Mouse (Mus musculus): ENCODE results near the gene A630095N17Rik. TPM values are rescaled to one million over a fixed set of nuclear protein-coding genes. Genes with fewer than 3 reads are reported as not detected.
A peak's percentile ranks its signal among the peaks of the same experiment; 100 is the strongest.

The A630095N17Rik gene
- total and polyA plus RNA-seq, 2 experiments from 2014 or later: 0.34 TPM; not detected in 1

DNA sequence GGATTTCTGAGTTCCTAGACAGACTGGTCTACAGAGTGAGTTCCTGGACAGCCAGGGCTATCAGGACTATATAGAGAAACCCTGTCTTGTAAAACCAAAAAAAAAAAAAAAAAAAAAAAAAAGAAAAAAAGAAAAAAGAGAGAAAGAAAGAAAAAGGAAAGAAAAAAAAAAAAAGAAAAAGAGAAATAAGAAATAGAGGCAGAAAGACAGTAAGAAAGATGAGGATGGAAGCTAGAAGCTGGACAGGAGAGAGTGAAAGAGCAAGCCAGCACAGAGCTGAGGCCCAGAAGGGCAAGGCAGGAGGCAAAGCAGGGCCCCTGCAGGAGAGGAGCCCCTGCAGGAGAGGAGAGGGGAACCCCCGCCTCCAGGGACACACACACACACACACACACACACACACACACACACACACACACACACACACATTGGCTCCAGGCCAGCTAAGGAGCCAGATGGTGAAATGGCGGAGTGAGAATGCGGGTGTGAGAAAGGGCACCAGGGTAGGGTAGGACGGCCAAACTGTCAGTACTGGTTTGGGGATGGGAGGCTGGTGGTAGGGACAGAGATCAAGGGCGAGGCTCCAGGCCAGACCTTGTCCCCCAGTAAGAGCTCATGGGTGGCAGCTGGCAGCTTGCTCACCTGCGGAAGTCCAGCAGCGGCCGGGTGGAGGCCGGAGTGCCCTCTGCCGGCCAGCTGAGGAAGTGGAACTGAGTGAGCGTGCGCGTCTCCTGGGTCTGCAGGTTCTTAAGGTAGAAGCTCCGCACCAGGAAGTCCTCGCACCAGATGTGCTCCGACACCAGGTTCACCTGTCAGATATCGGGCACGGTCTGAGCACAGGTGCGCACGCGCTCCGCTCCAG, 19.4 kb upstream of the A630095N17Rik start:
- DNase-seq (peak; percentile 70), ATAC-seq (peak; percentile 19; the same call in 1 of the 2 replicates)
- H3K36me3 ChIP-seq (ENCODE audit: insufficient read depth): no peaks in the 10 kb centered on the region
- H3K4me1 ChIP-seq (ENCODE audit: insufficient read depth): no peaks in the 10 kb centered on the region
- H3K27me3 ChIP-seq (ENCODE audit: insufficient read depth, low read length): no peaks in the 10 kb centered on the region
- H3K27ac ChIP-seq (ENCODE audit: low read depth, low read length): no peak overlapping the region
- H3K4me2 ChIP-seq (ENCODE audit: low read depth): peak overlapping the region; percentile 48
- H3K9ac ChIP-seq: peak overlapping the region; percentile 22
- no peaks in the 10 kb centered on the region for H3K9me3 ChIP-seq (ENCODE audit: low read length)
- WGBS: 4% methylated on average over 22 of the region's 22 CpGs
- peak; percentile 74 for TF ChIP-seq CTCF (IDR thresholded peaks at IDR 0.05; ENCODE audit: low read depth)
- H3K4me3 ChIP-seq (ENCODE audit: low read depth, low read length): 0 out of 2 replicates have a peak overlapping the region, but pooled peaks have one; percentile 5

DNA sequence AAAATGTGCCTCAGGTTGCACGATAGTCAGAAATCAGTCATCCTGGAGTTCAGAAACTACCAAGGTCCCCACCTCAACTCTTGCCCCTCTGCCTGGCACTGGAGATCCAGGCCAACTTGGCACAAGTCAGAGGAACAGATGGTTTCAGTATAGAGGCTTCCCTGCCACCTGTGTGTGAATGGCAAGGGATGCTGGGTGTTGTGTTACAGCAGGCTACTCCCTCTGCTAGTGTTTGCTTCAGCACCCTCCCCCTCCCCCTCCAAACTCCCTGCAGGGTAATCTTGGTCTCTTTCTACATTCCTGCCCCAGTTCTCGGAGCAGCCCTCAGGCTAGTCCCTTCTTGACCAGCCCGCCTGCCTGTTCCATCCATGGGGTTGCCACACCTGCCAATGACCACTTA, 18.6 kb upstream of the A630095N17Rik start:
- no peak for TF ChIP-seq CTCF (IDR thresholded peaks at IDR 0.05; ENCODE audit: low read depth)
- no peak overlapping the region for H3K27ac ChIP-seq (ENCODE audit: low read depth, low read length)
- no peak overlapping the region for H3K9ac ChIP-seq
- H3K9me3 ChIP-seq (ENCODE audit: low read length): no peaks in the 10 kb centered on the region
- WGBS: 48% methylated on average over 3 of the region's 3 CpGs
- DNase-seq (no peak), ATAC-seq (no peak)
- H3K4me3 ChIP-seq (ENCODE audit: low read depth, low read length): no peak overlapping the region
- no peak overlapping the region for H3K4me2 ChIP-seq (ENCODE audit: low read depth)
- no peaks in the 10 kb centered on the region for H3K36me3 ChIP-seq (ENCODE audit: insufficient read depth)
- no peaks in the 10 kb centered on the region for H3K27me3 ChIP-seq (ENCODE audit: insufficient read depth, low read length)
- H3K4me1 ChIP-seq (ENCODE audit: insufficient read depth): no peaks in the 10 kb centered on the region

DNA sequence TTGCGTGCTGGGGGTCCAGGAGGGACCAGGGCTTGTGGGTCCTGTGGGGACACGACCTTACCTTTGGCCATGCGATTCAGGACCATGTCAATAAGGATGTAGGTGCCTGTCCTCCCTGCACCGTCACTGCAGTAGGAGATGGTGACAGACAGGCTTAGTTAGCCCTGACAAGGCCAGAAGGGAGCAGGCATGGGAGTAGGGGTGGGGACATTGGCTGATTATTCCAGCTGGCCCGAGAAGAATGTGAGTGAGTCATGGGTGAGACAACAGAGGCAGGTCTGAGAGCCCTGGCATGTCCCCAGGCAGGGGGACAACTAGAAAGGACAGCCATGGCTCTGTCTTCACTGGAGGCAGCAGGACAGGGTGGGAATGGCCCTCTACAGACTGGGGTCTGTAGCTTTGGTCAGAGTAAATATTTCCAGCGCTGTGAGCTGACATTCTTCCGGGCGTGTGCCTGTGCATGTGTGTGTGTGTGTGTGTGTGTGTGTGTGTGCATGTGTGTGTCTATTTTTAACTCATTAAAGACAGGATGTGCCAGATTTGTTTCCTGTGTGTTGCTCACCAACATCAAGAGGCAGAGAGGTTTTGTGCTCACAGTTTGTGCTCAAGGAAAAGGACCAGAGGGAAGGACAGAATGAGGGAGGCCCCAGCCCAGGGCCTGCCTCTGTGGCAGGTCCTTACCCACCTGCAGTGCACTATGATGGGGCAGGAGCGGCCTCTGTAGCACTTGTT, 16.3 kb upstream of the A630095N17Rik start:
- Histone ChIP-seq H3K27ac (ENCODE audit: low read depth, low read length) (no peak overlapping the region), H3K9ac (no peak overlapping the region), H3K36me3 (ENCODE audit: insufficient read depth) (peaks cover 7% of the 10 kb centered on the region; the same call in 1 of the 2 replicates), H3K4me3 (ENCODE audit: low read depth, low read length) (no peak overlapping the region), H3K27me3 (ENCODE audit: insufficient read depth, low read length) (no peaks in the 10 kb centered on the region), H3K4me2 (ENCODE audit: low read depth) (no peak overlapping the region), H3K9me3 (ENCODE audit: low read length) (no peaks in the 10 kb centered on the region), H3K4me1 (ENCODE audit: insufficient read depth) (no peaks in the 10 kb centered on the region)
- TF ChIP-seq CTCF (IDR thresholded peaks at IDR 0.05; ENCODE audit: low read depth): no peak
- WGBS: 42% methylated on average over 9 of the region's 9 CpGs
- DNase-seq (no peak), ATAC-seq (no peak)

DNA sequence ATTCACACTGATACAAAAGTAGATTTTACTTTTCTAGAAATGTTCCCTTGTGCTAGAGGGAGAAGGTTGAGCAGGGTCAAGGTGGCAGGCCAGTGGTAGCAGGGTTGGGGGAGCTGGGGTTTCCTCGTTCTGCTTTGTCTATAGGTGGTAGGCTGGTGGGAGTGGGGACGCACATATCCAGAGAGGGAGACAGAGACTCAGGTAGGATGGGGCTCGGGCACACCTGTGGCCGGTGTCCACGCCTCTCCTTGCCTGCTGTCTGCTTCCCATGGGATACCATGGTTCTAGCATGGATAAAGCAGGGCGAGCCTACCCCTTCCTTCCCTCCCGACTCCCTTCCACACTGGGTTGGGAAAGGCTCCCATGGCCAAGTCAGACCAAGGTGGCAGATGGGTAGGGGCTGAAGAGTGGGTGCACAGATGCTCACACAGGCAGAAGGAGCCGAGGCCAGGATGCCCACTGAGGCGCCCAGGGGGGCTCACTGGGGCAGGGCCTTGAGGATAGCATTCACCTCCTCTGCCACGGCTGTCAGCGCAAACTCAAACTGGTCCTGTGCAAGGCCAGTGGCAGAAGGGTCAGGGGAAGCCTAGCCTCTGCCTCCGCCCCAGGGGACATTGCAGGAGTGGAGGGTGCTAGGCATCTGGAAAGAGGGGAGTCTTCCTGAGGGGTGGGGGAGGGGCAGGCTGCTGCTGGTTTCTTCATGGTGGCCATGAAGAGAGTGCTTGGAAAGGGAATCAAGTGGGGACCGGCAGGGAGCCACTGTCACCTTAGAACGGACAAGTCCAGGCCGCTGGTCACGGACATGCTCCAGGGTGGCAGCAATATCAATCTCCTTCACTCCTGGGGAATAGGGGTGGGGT, 15.4 kb upstream of the A630095N17Rik start:
- Histone ChIP-seq H3K27ac (ENCODE audit: low read depth, low read length) (no peak overlapping the region), H3K27me3 (ENCODE audit: insufficient read depth, low read length) (no peaks in the 10 kb centered on the region), H3K36me3 (ENCODE audit: insufficient read depth) (peaks cover 8% of the 10 kb centered on the region; the same call in 1 of the 2 replicates), H3K4me1 (ENCODE audit: insufficient read depth) (no peaks in the 10 kb centered on the region), H3K9me3 (ENCODE audit: low read length) (no peaks in the 10 kb centered on the region), H3K4me3 (ENCODE audit: low read depth, low read length) (no peak overlapping the region), H3K4me2 (ENCODE audit: low read depth) (no peak overlapping the region), H3K9ac (no peak overlapping the region)
- DNase-seq: no peak
- no peak for ATAC-seq
- WGBS: 79% methylated on average over 16 of the region's 16 CpGs
- no peak for TF ChIP-seq CTCF (IDR thresholded peaks at IDR 0.05; ENCODE audit: low read depth)

DNA sequence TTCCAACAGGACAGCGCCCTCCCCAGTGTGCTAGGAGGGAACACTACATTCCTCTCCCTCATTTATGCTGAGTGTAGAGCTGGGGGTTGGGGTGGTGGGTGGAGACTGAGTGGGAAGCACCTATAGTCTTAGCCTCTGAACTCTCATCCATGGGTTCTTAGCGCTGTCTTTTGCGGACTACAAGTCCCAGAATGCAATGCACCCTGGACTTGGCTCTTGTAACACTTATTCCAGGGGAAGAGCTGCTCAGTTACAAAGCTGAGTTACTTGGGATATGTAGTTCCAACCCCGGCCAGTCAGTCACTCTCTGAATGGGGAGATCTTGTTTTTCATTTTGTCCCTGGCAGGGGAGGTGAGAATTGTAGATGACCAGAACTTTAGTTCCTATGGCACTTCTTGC, 12.9 kb upstream of the A630095N17Rik start:
- no peaks in the 10 kb centered on the region for H3K27me3 ChIP-seq (ENCODE audit: insufficient read depth, low read length)
- no peak overlapping the region for H3K4me2 ChIP-seq (ENCODE audit: low read depth)
- H3K9me3 ChIP-seq (ENCODE audit: low read length): no peaks in the 10 kb centered on the region
- ATAC-seq (peak; percentile 90), DNase-seq (peak; percentile 81)
- H3K9ac ChIP-seq: no peak overlapping the region
- peaks cover 19% of the 10 kb centered on the region for H3K36me3 ChIP-seq (ENCODE audit: insufficient read depth)
- 17% methylated on average over 4 of the region's 4 CpGs for WGBS
- no peaks in the 10 kb centered on the region for H3K4me1 ChIP-seq (ENCODE audit: insufficient read depth)
- H3K27ac ChIP-seq (ENCODE audit: low read depth, low read length): no peak overlapping the region
- no peak overlapping the region for H3K4me3 ChIP-seq (ENCODE audit: low read depth, low read length)
- TF ChIP-seq CTCF (IDR thresholded peaks at IDR 0.05; ENCODE audit: low read depth): no peak

DNA sequence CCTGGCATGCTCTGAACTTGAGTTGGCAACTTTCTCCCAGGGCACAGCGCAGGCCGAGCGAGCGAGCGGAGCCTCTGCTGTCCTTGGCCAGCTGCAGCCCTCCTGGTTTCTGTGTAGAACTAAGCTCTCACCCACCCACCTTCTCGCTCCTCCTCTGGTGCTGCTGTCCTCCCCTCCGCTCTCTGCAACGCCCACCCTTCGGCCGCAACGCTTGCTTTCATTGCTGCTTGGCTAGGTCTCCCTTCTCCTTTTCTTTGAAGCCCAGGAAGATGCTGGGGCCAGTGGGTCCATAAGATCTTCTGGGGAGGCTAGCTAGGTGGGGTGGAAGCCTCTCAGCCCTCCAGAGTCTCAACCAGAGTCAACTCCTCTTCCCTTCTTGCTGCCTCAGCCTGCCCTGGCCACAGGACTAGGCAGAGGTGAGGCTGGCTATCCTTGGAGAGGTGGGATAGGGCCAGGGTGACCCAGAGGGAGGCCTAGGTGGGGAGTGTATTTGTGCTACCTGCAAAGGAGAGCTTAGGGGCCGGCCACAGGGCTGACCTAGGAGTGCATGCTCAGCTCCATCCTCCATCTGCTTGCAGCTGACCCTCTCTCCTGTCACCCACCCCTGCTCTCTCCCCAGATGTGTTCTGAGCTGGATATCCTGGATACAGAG, 12.4 kb upstream of the A630095N17Rik start:
- Histone ChIP-seq H3K27ac (ENCODE audit: low read depth, low read length) (no peak overlapping the region), H3K36me3 (ENCODE audit: insufficient read depth) (peaks cover 23% of the 10 kb centered on the region), H3K9ac (no peak overlapping the region), H3K4me1 (ENCODE audit: insufficient read depth) (no peaks in the 10 kb centered on the region), H3K9me3 (ENCODE audit: low read length) (no peaks in the 10 kb centered on the region), H3K27me3 (ENCODE audit: insufficient read depth, low read length) (no peaks in the 10 kb centered on the region), H3K4me3 (ENCODE audit: low read depth, low read length) (no peak overlapping the region), H3K4me2 (ENCODE audit: low read depth) (no peak overlapping the region)
- 89% methylated on average over 12 of the region's 12 CpGs for WGBS
- no peak for TF ChIP-seq CTCF (IDR thresholded peaks at IDR 0.05; ENCODE audit: low read depth)
- DNase-seq: no peak
- ATAC-seq: no peak

Measured in forebrain, postnatal 0 days (tissue).